Mouse (Mus musculus) embryonic facial prominence, embryonic 10.5 days (tissue): ENCODE measurements around the gene Ccni. TPM values are rescaled to one million over a fixed set of nuclear protein-coding genes. Genes with fewer than 3 reads are reported as not detected.

Source experiments
- polyA plus RNA-seq: library from polyadenylated mRNA; unstranded; fragments of >200 nt; fragmentation: Nextera tagmentation; extraction: Ambion mirVana; gene quantifications from 2 replicates; pipeline ENCODE4 v1.2.1, GENCODE M21; 2016

Gene Ccni
- polyA plus RNA-seq, 1 experiment from 2014 or later = 119 TPM

Other genes with a start within 250 kb of the Ccni start
- 0.78 and 0.85 TPM in 2 replicates for gene Sowahb, start 161.5 kb downstream of the Ccni start, polyA plus RNA-seq
- 294 and 297 TPM in 2 replicates for gene Sept11, start 113.1 kb downstream of the Ccni start, polyA plus RNA-seq
- 1.3 and 1.8 TPM in 2 replicates for gene 2010109A12Rik, start within 50 bp of the Ccni start, polyA plus RNA-seq
- gene Ccng2, start 60.8 kb upstream of the Ccni start, polyA plus RNA-seq = 52.8 and 55.1 TPM in 2 replicates